Mouse (Mus musculus) C2C12 (cell line): ENCODE data around the gene Slc19a1.

ENCODE experiments used
- CEBPB ChIP-seq: IDR thresholded peaks from one replicate; pipeline ENCODE4 v1.6.1; 2011; ENCODE audit warnings: low read depth, mild to moderate bottlenecking, control low read depth, moderate library complexity
- CTCF ChIP-seq: IDR thresholded peaks from one replicate; pipeline ENCODE4 v1.5.1; 2011; ENCODE audit not compliant: control insufficient read depth, insufficient read depth, insufficient read length
- MAX ChIP-seq: IDR thresholded peaks from one replicate; pipeline ENCODE4 v1.6.1; 2011; ENCODE audit warnings: mild to moderate bottlenecking, control low read depth
- MYOD1 ChIP-seq: IDR thresholded peaks from one replicate; pipeline ENCODE4 v1.6.1; 2011; ENCODE audit warnings: low read depth; ENCODE audit not compliant: control insufficient read depth, insufficient read length
- MYOG ChIP-seq: IDR thresholded peaks from one replicate; pipeline ENCODE4 v1.6.1; 2011; ENCODE audit not compliant: control insufficient read depth, insufficient read length; ENCODE audit errors: extremely low read depth
- USF1 ChIP-seq: IDR thresholded peaks from one replicate; pipeline ENCODE4 v1.6.1; 2011; ENCODE audit warnings: low read depth, mild to moderate bottlenecking, control low read depth, moderate library complexity

- no peak for TF ChIP-seq CTCF
- no peak for TF ChIP-seq MYOG
- TF ChIP-seq CEBPB: no peak
- no peak for TF ChIP-seq MAX
- peak; percentile 30 for TF ChIP-seq MYOD1
- TF ChIP-seq USF1: no peak
Measured at GRCm38 (mm10) chr10:77108106-77108505, 76.1 kb downstream of the Slc19a1 start.
